Mouse (Mus musculus): Measurements from ENCODE around the gene Lamtor5. TPM values are rescaled to one million over a fixed set of nuclear protein-coding genes. Genes with fewer than 3 reads are reported as not detected.
"Not testable (repeated sequence)": the region's sequence is repeated elsewhere in the genome, so short reads cannot be mapped to it uniquely, and the experiment has no call there.

Lamtor5 gene
- polyA plus RNA-seq, 1 experiment from 2014 or later, result 203 TPM

DNA sequence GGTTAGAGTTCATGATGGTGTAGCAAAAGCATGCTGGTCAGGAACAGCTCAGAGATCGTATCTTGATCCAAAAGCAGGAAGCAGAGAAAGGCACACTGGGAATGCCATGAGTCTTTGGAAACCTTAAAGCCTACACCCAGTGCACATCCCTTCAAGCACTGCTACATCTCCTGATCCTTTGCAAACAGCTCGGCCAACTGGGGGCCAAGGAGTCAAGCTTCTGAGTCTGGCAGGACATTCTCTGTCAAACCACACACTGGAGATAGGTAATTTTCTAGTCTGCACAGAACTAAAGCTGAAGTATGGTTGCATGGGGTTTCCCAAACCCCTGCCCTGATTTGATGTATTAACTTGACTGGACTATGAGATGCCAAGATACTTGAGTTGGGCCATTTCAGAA is 7.5 kb downstream of the Lamtor5 start:
- whole genome bisulfite sequencing, result 88% methylated on average over 2 of the region's 2 CpGs
- H3K9me3 ChIP-seq (ENCODE audit: control insufficient read depth, low read length), result no peaks in the 10 kb centered on the region
- no peaks in the 10 kb centered on the region for H3K4me1 ChIP-seq (replicated peaks; ENCODE audit: control insufficient read depth, insufficient read depth, low read length)
- ATAC-seq (ENCODE audit: low FRiP score) (no peak), DNase-seq (ENCODE audit: low spot score) (no peak)
- no peak overlapping the region for H3K4me3 ChIP-seq (ENCODE audit: low read depth, low read length)
- no peak overlapping the region for H3K4me2 ChIP-seq (replicated peaks; ENCODE audit: low read depth, low read length)
- H3K9ac ChIP-seq (ENCODE audit: low read depth, low read length), result no peak overlapping the region
- peaks cover 3% of the 10 kb centered on the region; the same call in 1 of the 2 replicates for H3K36me3 ChIP-seq (ENCODE audit: control insufficient read depth, insufficient read depth, low read length)
- H3K27me3 ChIP-seq (ENCODE audit: control insufficient read depth, insufficient read depth, low read length), result no peaks in the 10 kb centered on the region
- no peak overlapping the region for H3K27ac ChIP-seq (ENCODE audit: low read depth, low read length)

DNA sequence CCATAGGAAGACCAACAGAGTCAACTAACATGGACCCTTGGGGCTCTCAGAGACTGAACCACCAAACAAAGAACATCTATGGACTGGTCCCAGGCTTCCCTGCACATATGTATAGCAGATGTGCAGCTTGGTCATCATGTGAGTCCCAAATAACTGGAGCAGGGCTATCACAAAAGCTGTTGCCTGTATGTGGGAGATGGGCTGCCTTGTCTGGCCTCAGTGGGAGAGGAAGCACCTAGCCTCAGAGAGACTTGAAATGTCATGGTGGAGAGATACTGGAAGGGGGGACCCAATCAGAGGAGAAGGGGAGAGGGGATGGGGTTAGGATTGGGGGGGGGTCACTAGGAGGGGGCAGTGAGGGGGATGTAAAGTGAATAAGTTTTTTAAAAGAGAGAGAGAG is 8.7 kb downstream of the Lamtor5 start:
- no peak overlapping the region for H3K4me3 ChIP-seq (ENCODE audit: low read depth, low read length)
- no peak for ATAC-seq (ENCODE audit: low FRiP score)
- H3K27me3 ChIP-seq (ENCODE audit: control insufficient read depth, insufficient read depth, low read length), result no peaks in the 10 kb centered on the region
- H3K9me3 ChIP-seq (ENCODE audit: control insufficient read depth, low read length), result no peaks in the 10 kb centered on the region
- no peak overlapping the region for H3K27ac ChIP-seq (ENCODE audit: low read depth, low read length)
- H3K9ac ChIP-seq (ENCODE audit: low read depth, low read length), result no peak overlapping the region
- H3K4me1 ChIP-seq (replicated peaks; ENCODE audit: control insufficient read depth, insufficient read depth, low read length), result no peaks in the 10 kb centered on the region
- no peak overlapping the region for H3K4me2 ChIP-seq (replicated peaks; ENCODE audit: low read depth, low read length)
- no peak for DNase-seq (ENCODE audit: low spot score)
- peaks cover 3% of the 10 kb centered on the region; the same call in 1 of the 2 replicates for H3K36me3 ChIP-seq (ENCODE audit: control insufficient read depth, insufficient read depth, low read length)

DNA sequence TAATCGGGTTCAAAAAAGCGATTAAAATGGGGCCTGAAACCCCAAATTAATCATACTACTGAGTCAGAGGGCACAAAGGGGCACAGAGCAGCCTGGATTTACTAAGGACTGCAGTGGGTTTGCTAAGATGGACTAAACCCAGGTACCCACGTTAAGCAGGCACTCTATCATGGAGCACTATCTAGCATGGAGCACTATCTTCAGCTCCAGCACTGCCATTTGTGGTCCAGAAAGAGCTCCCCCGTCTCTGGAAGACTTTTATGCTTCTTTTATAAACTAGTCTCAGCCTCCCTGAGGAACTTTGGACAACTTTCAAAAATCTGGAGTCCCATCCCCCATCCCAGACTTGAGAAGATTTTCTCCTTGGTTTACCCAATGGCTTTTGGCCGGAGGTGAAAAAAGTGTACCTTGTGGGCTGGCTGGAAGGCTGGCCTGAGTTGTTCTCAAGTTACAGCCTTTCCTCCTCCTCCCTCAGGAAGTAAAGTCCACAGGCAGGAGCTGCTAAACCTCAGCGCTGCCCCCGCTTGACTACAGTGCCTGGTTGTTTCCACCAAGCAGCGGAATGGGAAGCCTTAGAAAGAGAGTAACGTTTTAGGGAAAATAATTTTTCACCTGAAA is 12.2 kb downstream of the Lamtor5 start, which contains the start of gene Slc16a4:
Gene Slc16a4, plus strand, starts transcription at position 467 of the 618 bp plus-strand sequence.
- Histone ChIP-seq H3K36me3 (ENCODE audit: control insufficient read depth, insufficient read depth, low read length) (no peaks in the 10 kb centered on the region), H3K9ac (ENCODE audit: low read depth, low read length) (no peak within 1 kb of the TSS), H3K27ac (ENCODE audit: low read depth, low read length) (no peak within 1 kb of the TSS), H3K4me2 (replicated peaks; ENCODE audit: low read depth, low read length) (no peak within 1 kb of the TSS), H3K9me3 (ENCODE audit: control insufficient read depth, low read length) (no peaks in the 10 kb centered on the region), H3K4me3 (ENCODE audit: low read depth, low read length) (no peak within 1 kb of the TSS), H3K4me1 (replicated peaks; ENCODE audit: control insufficient read depth, insufficient read depth, low read length) (no peaks in the 10 kb centered on the region), H3K27me3 (ENCODE audit: control insufficient read depth, insufficient read depth, low read length) (no peaks in the 10 kb centered on the region)
- DNase-seq (ENCODE audit: low spot score) (peak; percentile 29), ATAC-seq (ENCODE audit: low FRiP score) (no peak)
- WGBS, result 35% methylated on average over 9 of the region's 9 CpGs

DNA sequence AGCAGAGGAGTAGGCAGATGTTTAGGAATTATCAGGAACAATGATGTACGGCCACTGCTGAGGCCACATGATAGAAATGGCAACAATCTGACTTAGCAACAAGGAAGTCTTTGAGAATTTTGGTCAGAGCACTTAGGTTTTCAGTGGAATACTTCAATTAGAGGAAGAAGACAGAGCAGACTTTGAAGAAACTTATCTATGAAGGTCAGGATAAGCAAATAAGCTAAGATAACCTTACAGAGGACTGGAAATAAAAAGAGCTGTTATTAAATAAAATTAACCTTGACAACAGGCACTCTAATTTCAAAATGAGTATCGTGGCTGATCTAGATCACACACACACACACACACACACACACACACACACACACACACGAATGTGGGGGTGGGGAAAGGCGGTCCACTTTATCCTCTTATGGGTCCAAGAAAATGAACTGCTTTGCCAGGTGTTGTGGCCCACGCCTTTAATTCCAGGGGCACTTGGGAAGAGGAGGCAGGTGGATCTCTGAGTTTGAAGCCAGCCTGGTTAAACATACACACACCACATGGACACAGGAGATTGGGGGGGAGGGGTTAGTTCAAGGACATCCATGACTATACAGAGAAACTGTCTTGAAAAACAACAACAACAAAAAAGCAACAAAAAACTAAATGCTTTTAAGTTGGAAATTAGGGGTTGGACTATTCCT is 17.2 kb downstream of the Lamtor5 start:
- no peak overlapping the region for H3K4me2 ChIP-seq (replicated peaks; ENCODE audit: low read depth, low read length)
- WGBS, result 96% methylated on average over 5 of the region's 5 CpGs
- ATAC-seq (ENCODE audit: low FRiP score), result no peak
- no peaks in the 10 kb centered on the region for H3K36me3 ChIP-seq (ENCODE audit: control insufficient read depth, insufficient read depth, low read length)
- no peaks in the 10 kb centered on the region for H3K9me3 ChIP-seq (ENCODE audit: control insufficient read depth, low read length)
- H3K27me3 ChIP-seq (ENCODE audit: control insufficient read depth, insufficient read depth, low read length), result no peaks in the 10 kb centered on the region
- no peak overlapping the region for H3K27ac ChIP-seq (ENCODE audit: low read depth, low read length)
- no peaks in the 10 kb centered on the region for H3K4me1 ChIP-seq (replicated peaks; ENCODE audit: control insufficient read depth, insufficient read depth, low read length)
- no peak overlapping the region for H3K4me3 ChIP-seq (ENCODE audit: low read depth, low read length)
- DNase-seq (ENCODE audit: low spot score), result no peak
- no peak overlapping the region for H3K9ac ChIP-seq (ENCODE audit: low read depth, low read length)

DNA sequence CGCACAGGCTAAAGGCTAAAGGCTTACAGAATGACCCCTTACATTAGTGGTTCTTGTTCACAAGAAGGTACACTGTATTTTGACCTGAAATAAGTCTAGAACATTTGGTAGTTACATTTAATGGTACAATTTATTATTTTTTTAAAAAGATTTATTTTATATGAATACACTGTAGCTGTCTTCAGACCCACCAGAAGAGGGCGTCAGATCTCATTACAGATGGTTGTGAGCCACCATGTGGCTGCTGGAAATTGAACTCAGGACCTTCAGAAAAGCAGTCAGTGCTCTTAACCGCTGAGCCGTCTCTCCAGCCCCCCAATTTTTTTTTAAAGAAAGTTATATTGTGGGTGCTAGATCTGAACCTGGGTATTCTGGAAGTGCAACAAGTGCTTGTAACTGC is 18.3 kb downstream of the Lamtor5 start:
- not testable (repeated sequence) for H3K27me3 ChIP-seq (ENCODE audit: control insufficient read depth, insufficient read depth, low read length); H3K4me3 ChIP-seq (ENCODE audit: low read depth, low read length); H3K36me3 ChIP-seq (ENCODE audit: control insufficient read depth, insufficient read depth, low read length); H3K27ac ChIP-seq (ENCODE audit: low read depth, low read length); H3K9me3 ChIP-seq (ENCODE audit: control insufficient read depth, low read length); H3K4me1 ChIP-seq (replicated peaks; ENCODE audit: control insufficient read depth, insufficient read depth, low read length); H3K9ac ChIP-seq (ENCODE audit: low read depth, low read length); H3K4me2 ChIP-seq (replicated peaks; ENCODE audit: low read depth, low read length); DNase-seq (ENCODE audit: low spot score); ATAC-seq (ENCODE audit: low FRiP score)
- 72% methylated on average over 4 of the region's 4 CpGs for WGBS

DNA sequence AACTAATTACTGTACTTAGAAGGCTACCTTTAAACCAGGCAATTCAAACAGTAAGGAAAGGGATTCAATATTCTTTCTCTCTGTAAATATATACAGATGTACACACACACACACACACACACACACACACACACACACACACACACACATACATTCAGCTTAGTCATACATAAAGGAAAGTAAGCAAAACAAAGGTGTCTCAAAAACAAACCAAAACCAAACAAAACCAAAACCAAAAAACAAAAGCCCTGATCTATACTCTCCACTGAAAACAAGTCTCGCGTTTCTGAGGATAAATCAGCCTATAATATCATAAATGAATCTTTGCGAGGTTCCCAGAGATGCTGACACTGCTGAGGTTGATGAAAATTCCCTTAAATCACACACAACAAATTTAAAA is 38.7 kb downstream of the Lamtor5 start:
- Histone ChIP-seq H3K9me3 (ENCODE audit: control insufficient read depth, low read length) (no peaks in the 10 kb centered on the region), H3K27me3 (ENCODE audit: control insufficient read depth, insufficient read depth, low read length) (no peaks in the 10 kb centered on the region), H3K36me3 (ENCODE audit: control insufficient read depth, insufficient read depth, low read length) (no peaks in the 10 kb centered on the region), H3K9ac (ENCODE audit: low read depth, low read length) (no peak overlapping the region), H3K4me3 (ENCODE audit: low read depth, low read length) (no peak overlapping the region), H3K4me1 (replicated peaks; ENCODE audit: control insufficient read depth, insufficient read depth, low read length) (no peaks in the 10 kb centered on the region), H3K27ac (ENCODE audit: low read depth, low read length) (no peak overlapping the region), H3K4me2 (replicated peaks; ENCODE audit: low read depth, low read length) (no peak overlapping the region)
- no peak for ATAC-seq (ENCODE audit: low FRiP score)
- no peak for DNase-seq (ENCODE audit: low spot score)
- 97% methylated on average over 3 of the region's 3 CpGs for WGBS

DNA sequence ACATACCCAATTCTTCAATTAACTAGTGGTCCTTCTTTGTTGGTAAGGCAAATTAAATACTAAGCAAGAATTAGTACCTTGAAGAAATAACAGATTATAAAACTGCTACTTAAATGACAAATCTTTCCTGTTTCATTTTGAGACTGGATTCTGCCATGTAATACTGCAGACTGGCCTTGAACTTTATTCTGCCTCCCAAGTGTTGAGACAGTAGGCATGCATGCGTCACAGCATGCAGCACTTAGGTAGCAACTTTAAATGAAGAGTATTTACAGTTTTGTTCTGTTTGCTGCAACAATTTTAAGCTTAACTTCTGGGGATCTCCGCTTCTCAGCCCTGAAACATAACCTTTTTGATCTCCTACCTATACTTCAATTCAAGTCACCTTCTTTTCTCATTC is 42.5 kb downstream of the Lamtor5 start:
- Histone ChIP-seq H3K4me2 (replicated peaks; ENCODE audit: low read depth, low read length) (no peak overlapping the region), H3K36me3 (ENCODE audit: control insufficient read depth, insufficient read depth, low read length) (no peaks in the 10 kb centered on the region), H3K4me1 (replicated peaks; ENCODE audit: control insufficient read depth, insufficient read depth, low read length) (no peaks in the 10 kb centered on the region), H3K27me3 (ENCODE audit: control insufficient read depth, insufficient read depth, low read length) (no peaks in the 10 kb centered on the region), H3K4me3 (ENCODE audit: low read depth, low read length) (no peak overlapping the region), H3K27ac (ENCODE audit: low read depth, low read length) (no peak overlapping the region), H3K9ac (ENCODE audit: low read depth, low read length) (no peak overlapping the region), H3K9me3 (ENCODE audit: control insufficient read depth, low read length) (no peaks in the 10 kb centered on the region)
- no peak for ATAC-seq (ENCODE audit: low FRiP score)
- DNase-seq (ENCODE audit: low spot score), result no peak
- WGBS, result 96% methylated on average over 2 of the region's 2 CpGs

DNA sequence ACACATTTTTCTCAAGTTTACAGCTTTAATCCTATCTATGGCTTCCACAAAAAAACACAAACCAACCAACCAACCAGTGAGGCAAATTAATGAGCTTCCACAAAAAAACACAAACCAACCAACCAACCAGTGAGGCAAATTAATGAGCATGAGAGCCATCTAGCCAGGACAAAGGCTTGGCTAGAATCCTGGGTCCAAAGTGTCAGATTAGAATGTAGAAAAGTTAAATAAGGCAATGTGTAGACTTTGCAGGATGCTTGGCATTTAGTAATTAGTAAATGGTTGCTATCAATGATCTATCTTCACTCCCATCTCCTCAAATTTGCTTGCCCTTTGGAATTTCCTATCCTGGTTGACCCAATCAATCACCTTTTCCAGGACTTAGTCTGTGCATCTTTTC is 43.1 kb downstream of the Lamtor5 start:
- H3K27ac ChIP-seq (ENCODE audit: low read depth, low read length), result no peak overlapping the region
- no peak overlapping the region for H3K4me2 ChIP-seq (replicated peaks; ENCODE audit: low read depth, low read length)
- no peak overlapping the region for H3K9ac ChIP-seq (ENCODE audit: low read depth, low read length)
- DNase-seq (ENCODE audit: low spot score) (no peak), ATAC-seq (ENCODE audit: low FRiP score) (no peak)
- no peaks in the 10 kb centered on the region for H3K36me3 ChIP-seq (ENCODE audit: control insufficient read depth, insufficient read depth, low read length)
- H3K27me3 ChIP-seq (ENCODE audit: control insufficient read depth, insufficient read depth, low read length), result no peaks in the 10 kb centered on the region
- H3K9me3 ChIP-seq (ENCODE audit: control insufficient read depth, low read length), result no peaks in the 10 kb centered on the region
- no peak overlapping the region for H3K4me3 ChIP-seq (ENCODE audit: low read depth, low read length)
- no peaks in the 10 kb centered on the region for H3K4me1 ChIP-seq (replicated peaks; ENCODE audit: control insufficient read depth, insufficient read depth, low read length)

DNA sequence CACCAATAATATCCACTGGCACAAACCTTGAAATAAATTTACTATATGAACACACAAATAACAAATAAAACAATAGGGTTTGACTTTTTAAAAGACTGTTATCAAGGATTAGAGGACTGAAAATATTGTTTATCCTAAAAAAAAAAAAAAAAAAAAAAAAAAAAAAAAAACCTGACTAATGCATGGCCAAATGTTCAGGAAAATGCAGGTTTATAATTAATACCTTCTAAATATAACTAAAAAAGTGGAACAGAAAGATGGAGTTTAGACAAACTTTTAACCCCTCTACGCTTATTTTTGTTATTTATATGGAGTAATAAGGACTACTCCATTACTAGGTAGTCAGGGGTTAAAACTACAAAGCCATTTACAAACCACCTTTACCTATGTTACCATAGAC is 47.8 kb downstream of the Lamtor5 start:
- no peaks in the 10 kb centered on the region for H3K36me3 ChIP-seq (ENCODE audit: control insufficient read depth, insufficient read depth, low read length)
- ATAC-seq (ENCODE audit: low FRiP score) (no peak), DNase-seq (ENCODE audit: low spot score) (no peak)
- H3K4me2 ChIP-seq (replicated peaks; ENCODE audit: low read depth, low read length), result no peak overlapping the region
- 100% methylated on average over 1 of the region's 1 CpGs for WGBS
- no peaks in the 10 kb centered on the region for H3K27me3 ChIP-seq (ENCODE audit: control insufficient read depth, insufficient read depth, low read length)
- peaks cover 14% of the 10 kb centered on the region for H3K4me1 ChIP-seq (replicated peaks; ENCODE audit: control insufficient read depth, insufficient read depth, low read length)
- no peaks in the 10 kb centered on the region for H3K9me3 ChIP-seq (ENCODE audit: control insufficient read depth, low read length)
- no peak overlapping the region for H3K27ac ChIP-seq (ENCODE audit: low read depth, low read length)
- H3K4me3 ChIP-seq (ENCODE audit: low read depth, low read length), result no peak overlapping the region
- no peak overlapping the region for H3K9ac ChIP-seq (ENCODE audit: low read depth, low read length)

All from hindbrain, embryonic 11.5 days (tissue).